Mouse (Mus musculus) bone marrow macrophage, adult 2 months (primary cell): ENCODE results near the gene Zfp128.
A peak's percentile ranks its signal among the peaks of the same experiment; 100 is the strongest.

Source experiments
- CTCF ChIP-seq: IDR thresholded peaks from 2 replicates; pipeline ENCODE4 v1.5.1; 2012; ENCODE audit warnings: low read depth, mild to moderate bottlenecking, low read length, moderate library complexity
- POLR2A ChIP-seq: IDR thresholded peaks from 2 replicates; pipeline ENCODE4 v1.6.1; 2012; ENCODE audit warnings: mild to moderate bottlenecking, low read depth, low read length, borderline replicate concordance

DNA sequence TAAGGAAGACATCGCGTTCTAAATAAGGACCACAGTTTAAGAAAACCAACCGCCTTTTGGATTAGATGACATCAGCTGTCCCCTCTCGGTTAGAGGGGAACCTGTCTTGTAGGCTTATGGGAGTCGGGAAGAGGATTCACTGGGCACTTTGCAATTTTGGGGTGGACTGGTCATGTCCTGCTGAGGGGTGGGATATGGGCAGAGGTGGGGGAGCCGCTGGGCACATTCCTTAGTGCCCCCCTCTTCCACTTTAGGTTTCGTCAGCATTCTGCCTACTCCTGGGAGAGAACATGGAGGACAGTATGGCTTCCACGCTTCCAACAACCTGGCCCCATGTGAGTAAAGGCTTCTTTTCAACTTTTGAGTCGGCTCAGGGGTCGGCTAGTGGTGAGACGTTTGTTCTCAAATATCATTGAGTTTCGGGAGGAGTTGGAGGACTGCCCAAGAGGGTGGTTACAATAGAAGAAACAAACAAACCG is 45.7 kb upstream of the Zfp128 start:
- TF ChIP-seq POLR2A (no peak), CTCF (0 out of 2 replicates have a peak, but pooled peaks have one; percentile 11)
